Mouse (Mus musculus) erythroblast, embryonic 14.5 days (primary cell): ENCODE data around the gene Nfkbil1. TPM values are rescaled to one million over a fixed set of nuclear protein-coding genes. Genes with fewer than 3 reads are reported as not detected.
A peak's percentile ranks its signal among the peaks of the same experiment; 100 is the strongest.

Source experiments
- H3K27me3 ChIP-seq: 2 replicates; pipeline ENCODE4 v1.6.1; 2012; ENCODE audit warnings: inconsistent platforms; ENCODE audit not compliant: control insufficient read depth
- H3K36me3 ChIP-seq: 2 replicates; pipeline ENCODE4 v1.6.1; 2012; ENCODE audit warnings: mild to moderate bottlenecking, inconsistent platforms; ENCODE audit not compliant: control insufficient read depth
- H3K4me1 ChIP-seq: 2 replicates; pipeline ENCODE4 v1.6.1; 2012; ENCODE audit warnings: inconsistent platforms; ENCODE audit not compliant: control insufficient read depth
- H3K4me3 ChIP-seq: replicated peaks from 2 replicates; pipeline ENCODE3; 2012; ENCODE audit warnings: moderate library complexity, mild to moderate bottlenecking, inconsistent platforms
- H3K9me3 ChIP-seq: 2 replicates; pipeline ENCODE4 v1.6.1; 2012; ENCODE audit warnings: low read length, inconsistent platforms, mixed read lengths; ENCODE audit not compliant: control insufficient read depth
- GATA1 ChIP-seq: IDR thresholded peaks from 2 replicates; pipeline ENCODE4 v1.6.1; 2012; ENCODE audit warnings: low read length, inconsistent platforms, mixed read lengths
- TAL1 ChIP-seq: IDR thresholded peaks from 3 replicates; pipeline ENCODE4 v1.6.1; 2012; ENCODE audit warnings: low read length, inconsistent platforms, mixed read lengths
- polyA plus RNA-seq: library from polyadenylated mRNA; stranded (reverse); fragments of >175 nt; gene quantifications from 2 replicates; pipeline ENCODE4 v1.2.3, GENCODE M21; 2012

Gene Nfkbil1
- polyA plus RNA-seq, 1 experiment, result 1.6 TPM

DNA sequence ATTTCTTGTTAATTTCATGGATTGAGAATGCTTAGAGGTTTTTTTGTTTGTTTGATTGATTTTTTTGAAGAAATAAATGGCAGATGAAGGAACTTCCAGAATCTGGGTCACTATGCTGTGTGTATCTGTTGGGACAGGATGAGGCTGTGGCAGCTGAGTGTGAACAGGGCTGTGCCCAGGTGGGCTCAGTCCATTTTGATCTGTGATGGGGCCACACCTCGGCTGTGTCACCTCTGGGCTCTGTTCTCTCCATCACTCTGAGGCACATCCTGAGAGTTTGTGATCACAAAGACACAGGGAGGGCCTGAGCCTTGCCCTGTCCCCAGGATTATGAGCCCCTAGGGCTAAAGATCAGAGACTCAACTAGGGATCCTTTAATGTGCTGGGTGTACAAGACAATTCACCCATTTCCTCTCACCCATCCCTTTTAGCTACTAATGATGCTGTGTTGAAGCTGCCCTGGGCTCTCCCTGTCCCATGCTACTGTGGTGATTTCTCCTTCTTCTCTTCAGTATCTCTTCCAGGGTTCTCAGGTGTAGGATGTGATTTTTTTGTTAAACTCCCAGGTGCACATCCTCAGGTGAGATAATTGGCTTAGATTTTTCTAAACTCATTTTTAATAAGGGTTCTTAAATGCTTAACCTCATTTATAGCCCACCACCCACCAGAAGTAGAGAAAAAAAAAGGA is 32.0 kb upstream of the Nfkbil1 start:
- TF ChIP-seq GATA1, result no peak
- TF ChIP-seq TAL1, result no peak
- no peak overlapping the region for H3K4me3 ChIP-seq
- no peaks in the 10 kb centered on the region; the same call in 1 of the 2 replicates for H3K9me3 ChIP-seq
- H3K4me1 ChIP-seq, result peaks cover 9% of the 10 kb centered on the region
- H3K36me3 ChIP-seq, result peaks cover 3% of the 10 kb centered on the region
- H3K27me3 ChIP-seq, result peaks cover 21% of the 10 kb centered on the region

DNA sequence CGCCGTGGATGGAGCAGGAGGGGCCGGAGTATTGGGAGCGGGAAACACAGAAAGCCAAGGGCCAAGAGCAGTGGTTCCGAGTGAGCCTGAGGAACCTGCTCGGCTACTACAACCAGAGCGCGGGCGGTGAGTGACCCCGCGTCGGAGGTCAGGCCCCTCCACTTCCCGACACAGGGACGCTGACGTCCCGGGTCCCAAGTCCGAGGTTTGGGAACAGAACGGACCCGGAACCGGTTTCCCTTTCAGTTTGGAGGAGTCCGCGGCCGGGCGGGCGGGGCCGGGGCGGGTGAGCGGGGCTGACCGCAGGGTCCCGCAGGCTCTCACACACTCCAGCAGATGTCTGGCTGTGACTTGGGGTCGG is 27.9 kb upstream of the Nfkbil1 start:
- Histone ChIP-seq H3K36me3 (peaks cover 3% of the 10 kb centered on the region), H3K27me3 (peaks cover 41% of the 10 kb centered on the region), H3K4me3 (peak overlapping the region; percentile 77), H3K4me1 (peaks cover 28% of the 10 kb centered on the region), H3K9me3 (no peaks in the 10 kb centered on the region)
- no peak for TF ChIP-seq TAL1
- TF ChIP-seq GATA1, result no peak

GRCm38 (mm10) chr17:35262664-35263522 is 27.3 kb upstream of the Nfkbil1 start, which contains the start of gene H2-D1:
H2-D1 (plus strand) TSS chr17:35262730.
- Histone ChIP-seq H3K36me3 (peaks cover 3% of the 10 kb centered on the region), H3K4me3 (peak within 1 kb of the TSS; percentile 77), H3K4me1 (peaks cover 32% of the 10 kb centered on the region), H3K27me3 (peaks cover 41% of the 10 kb centered on the region), H3K9me3 (no peaks in the 10 kb centered on the region)
- TF ChIP-seq GATA1 (no peak), TAL1 (no peak)

GRCm38 (mm10) chr17:35261651-35262050 is 26.1 kb upstream of the Nfkbil1 start:
- peaks cover 44% of the 10 kb centered on the region for H3K27me3 ChIP-seq
- no peaks in the 10 kb centered on the region for H3K36me3 ChIP-seq
- H3K4me3 ChIP-seq, result no peak overlapping the region
- no peaks in the 10 kb centered on the region for H3K9me3 ChIP-seq
- TF ChIP-seq TAL1 (no peak), GATA1 (no peak)
- H3K4me1 ChIP-seq, result peaks cover 41% of the 10 kb centered on the region

DNA sequence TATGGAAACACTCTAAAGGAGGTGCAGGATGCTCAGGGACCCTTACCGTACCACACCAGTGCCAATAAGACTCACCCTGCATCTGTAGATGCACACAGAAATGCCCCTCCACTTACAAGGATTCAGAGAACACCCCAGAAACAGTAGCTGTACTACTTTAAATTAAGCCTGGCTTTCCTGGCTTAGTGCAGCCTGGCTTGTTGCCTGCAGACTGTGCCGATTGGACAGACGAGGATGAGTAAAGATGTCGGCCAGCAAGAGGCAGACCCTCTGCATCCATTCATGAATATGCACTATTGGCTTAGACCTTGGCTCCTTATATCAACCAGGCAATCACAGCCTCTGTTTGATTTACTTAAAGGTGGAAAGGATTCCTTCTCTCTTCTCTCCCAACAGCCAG is 24.0 kb upstream of the Nfkbil1 start:
- no peaks in the 10 kb centered on the region for H3K9me3 ChIP-seq
- peaks cover 2% of the 10 kb centered on the region for H3K36me3 ChIP-seq
- peaks cover 41% of the 10 kb centered on the region for H3K4me1 ChIP-seq
- TF ChIP-seq TAL1 (no peak), GATA1 (no peak)
- no peak overlapping the region for H3K4me3 ChIP-seq
- peaks cover 46% of the 10 kb centered on the region for H3K27me3 ChIP-seq

DNA sequence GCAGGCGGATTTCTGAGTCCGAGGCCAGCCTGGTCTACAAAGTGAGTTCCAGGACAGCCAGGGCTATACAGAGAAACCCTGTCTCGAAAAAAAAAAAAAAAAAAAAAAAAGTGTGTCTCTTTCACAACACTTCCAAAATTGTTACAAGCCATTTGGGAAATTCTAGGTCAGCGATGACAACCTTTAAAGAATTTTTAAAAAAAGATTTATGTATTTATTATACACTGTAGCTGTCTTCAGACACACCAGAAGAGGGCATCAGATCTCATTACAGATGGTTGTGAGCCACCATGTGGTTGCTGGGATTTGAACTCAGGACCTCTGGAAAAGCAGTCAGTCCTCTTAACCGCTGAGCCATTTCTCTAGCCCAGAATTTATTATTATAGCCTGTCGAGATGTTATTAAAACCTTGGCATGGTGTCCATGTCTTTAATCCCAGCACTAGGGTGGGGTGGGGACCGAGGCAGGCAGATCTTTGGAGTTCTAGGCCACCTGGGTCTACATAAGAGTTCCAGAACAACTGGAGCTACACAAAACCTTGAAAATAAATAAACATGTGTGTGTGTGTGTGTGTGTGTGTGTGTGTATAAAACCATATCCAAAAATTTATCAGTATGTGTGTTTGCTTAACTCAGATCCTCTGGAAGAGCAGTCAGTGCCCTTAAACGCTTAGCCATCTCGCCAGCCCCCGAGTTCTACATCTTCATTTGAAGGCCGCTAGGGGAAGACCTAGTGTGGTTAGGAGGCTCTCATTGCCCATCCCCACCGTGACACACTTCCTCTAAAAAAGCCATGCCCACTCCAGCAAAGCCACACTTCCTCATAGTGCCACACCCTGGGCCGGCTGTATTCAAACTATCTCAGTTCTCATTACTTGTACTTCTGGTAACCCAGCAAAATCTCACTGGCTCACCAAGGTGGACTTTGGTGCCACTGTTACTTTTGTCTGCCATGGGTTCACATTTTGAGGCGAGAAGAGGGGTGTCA is 23.2 kb upstream of the Nfkbil1 start:
- Histone ChIP-seq H3K27me3 (peaks cover 37% of the 10 kb centered on the region), H3K9me3 (no peaks in the 10 kb centered on the region), H3K4me3 (no peak overlapping the region), H3K36me3 (peaks cover 10% of the 10 kb centered on the region), H3K4me1 (peaks cover 43% of the 10 kb centered on the region)
- TF ChIP-seq TAL1 (no peak), GATA1 (no peak)

GRCm38 (mm10) chr17:35257824-35258491 is 22.4 kb upstream of the Nfkbil1 start:
- TF ChIP-seq TAL1 (no peak), GATA1 (no peak)
- Histone ChIP-seq H3K36me3 (peaks cover 19% of the 10 kb centered on the region), H3K9me3 (no peaks in the 10 kb centered on the region), H3K27me3 (peaks cover 29% of the 10 kb centered on the region), H3K4me1 (peaks cover 40% of the 10 kb centered on the region), H3K4me3 (peak overlapping the region; percentile 64)

- Histone ChIP-seq H3K4me1 (peaks cover 34% of the 10 kb centered on the region), H3K9me3 (no peaks in the 10 kb centered on the region), H3K4me3 (peak overlapping the region; percentile 64), H3K27me3 (peaks cover 23% of the 10 kb centered on the region), H3K36me3 (peaks cover 25% of the 10 kb centered on the region)
- TF ChIP-seq TAL1 (no peak), GATA1 (no peak)
These were observed 21.8 kb upstream of the Nfkbil1 start for GRCm38 (mm10) chr17:35257378-35257777.
